Mouse (Mus musculus): ENCODE results near the gene Lrrc4b.

Gene Lrrc4b

GRCm38 (mm10) chr7:44443268-44444173 lies 14.7 kb downstream of the Lrrc4b start:
- Histone ChIP-seq H3K36me3 (ENCODE audit: control insufficient read depth, insufficient read depth, low read length, poor library complexity, severe bottlenecking) (no peaks in the 10 kb centered on the region), H3K27me3 (ENCODE audit: control insufficient read depth, insufficient read depth, low read length, poor library complexity, severe bottlenecking) (peaks cover 4% of the 10 kb centered on the region)
- no peak for DNase-seq (ENCODE audit: low read depth, low spot score)

DNA sequence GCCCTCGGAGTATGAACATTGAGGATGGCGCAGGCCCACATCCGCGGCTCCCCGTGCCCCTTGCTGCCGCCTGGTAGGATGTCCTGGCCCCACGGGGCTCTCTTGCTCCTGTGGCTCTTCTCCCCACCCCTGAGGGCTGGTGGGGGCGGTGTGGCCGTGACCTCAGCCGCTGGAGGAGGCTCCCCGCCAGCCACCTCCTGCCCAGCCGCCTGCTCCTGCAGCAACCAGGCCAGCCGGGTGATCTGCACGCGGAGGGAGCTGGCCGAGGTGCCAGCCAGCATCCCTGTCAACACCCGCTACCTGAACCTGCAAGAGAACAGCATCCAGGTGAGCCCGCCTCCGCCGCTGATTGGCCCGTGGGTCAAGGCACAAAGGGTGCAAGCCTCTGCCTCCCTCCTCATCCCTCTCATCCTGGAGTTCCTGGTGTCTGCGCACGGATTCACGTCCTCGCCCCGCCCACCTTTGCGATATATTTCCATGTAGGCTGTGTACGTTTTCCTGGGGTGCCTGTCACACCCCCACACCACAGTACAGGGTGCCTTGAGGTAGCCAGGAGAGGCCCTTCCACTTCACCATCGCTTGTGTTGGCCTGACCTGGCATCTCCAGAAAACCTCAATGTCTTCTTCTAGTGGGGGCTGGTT lies 16.2 kb downstream of the Lrrc4b start:
- Histone ChIP-seq H3K27me3 (ENCODE audit: control insufficient read depth, insufficient read depth, low read length, poor library complexity, severe bottlenecking) (peaks cover 4% of the 10 kb centered on the region), H3K36me3 (ENCODE audit: control insufficient read depth, insufficient read depth, low read length, poor library complexity, severe bottlenecking) (no peaks in the 10 kb centered on the region)
- DNase-seq (ENCODE audit: low read depth, low spot score) = no peak

DNA sequence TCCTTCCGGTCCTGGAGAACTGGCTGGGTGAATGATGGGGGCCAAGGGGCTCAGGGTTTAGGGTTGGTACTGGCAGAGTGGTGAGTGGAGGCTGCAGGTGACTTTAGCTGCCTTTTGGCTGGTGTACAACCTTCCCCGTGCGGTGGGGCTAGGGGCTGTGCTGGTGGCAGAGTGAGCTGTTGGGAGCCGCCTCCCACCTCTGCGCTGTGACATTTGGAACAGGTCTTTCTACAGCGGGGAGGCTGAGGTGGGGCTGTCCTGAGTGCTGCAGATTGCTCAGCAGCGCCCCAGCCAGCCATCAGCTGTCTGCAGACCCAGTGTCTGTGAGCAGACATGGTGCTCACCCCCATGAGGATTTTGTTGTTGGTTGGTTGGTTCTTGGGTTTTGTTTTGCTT lies 16.7 kb downstream of the Lrrc4b start:
- peaks cover 4% of the 10 kb centered on the region for H3K27me3 ChIP-seq (ENCODE audit: control insufficient read depth, insufficient read depth, low read length, poor library complexity, severe bottlenecking)
- H3K36me3 ChIP-seq (ENCODE audit: control insufficient read depth, insufficient read depth, low read length, poor library complexity, severe bottlenecking) = no peaks in the 10 kb centered on the region
- DNase-seq (ENCODE audit: low read depth, low spot score) = no peak

- no peaks in the 10 kb centered on the region for H3K36me3 ChIP-seq (ENCODE audit: control insufficient read depth, insufficient read depth, low read length, poor library complexity, severe bottlenecking)
Measured at GRCm38 (mm10) chr7:44446070-44446855, 17.4 kb downstream of the Lrrc4b start.

GRCm38 (mm10) chr7:44453256-44453655 lies 24.4 kb downstream of the Lrrc4b start:
- Histone ChIP-seq H3K27me3 (ENCODE audit: control insufficient read depth, insufficient read depth, low read length, poor library complexity, severe bottlenecking) (no peaks in the 10 kb centered on the region), H3K36me3 (ENCODE audit: control insufficient read depth, insufficient read depth, low read length, poor library complexity, severe bottlenecking) (no peaks in the 10 kb centered on the region)
- DNase-seq (ENCODE audit: low read depth, low spot score) = no peak

More at GRCm38 (mm10) chr7:44446070-44446855, 17.4 kb downstream of the Lrrc4b start:
- no peak for DNase-seq (ENCODE audit: low read depth, low spot score)
- H3K27me3 ChIP-seq (ENCODE audit: control insufficient read depth, insufficient read depth, low read length, poor library complexity, severe bottlenecking) = peaks cover 4% of the 10 kb centered on the region

- Histone ChIP-seq H3K27me3 (ENCODE audit: control insufficient read depth, insufficient read depth, low read length, poor library complexity, severe bottlenecking) (no peaks in the 10 kb centered on the region), H3K36me3 (ENCODE audit: control insufficient read depth, insufficient read depth, low read length, poor library complexity, severe bottlenecking) (no peaks in the 10 kb centered on the region)
- DNase-seq (ENCODE audit: low read depth, low spot score) = no peak
Measured at GRCm38 (mm10) chr7:44456302-44456701, 27.5 kb downstream of the Lrrc4b start.

DNA sequence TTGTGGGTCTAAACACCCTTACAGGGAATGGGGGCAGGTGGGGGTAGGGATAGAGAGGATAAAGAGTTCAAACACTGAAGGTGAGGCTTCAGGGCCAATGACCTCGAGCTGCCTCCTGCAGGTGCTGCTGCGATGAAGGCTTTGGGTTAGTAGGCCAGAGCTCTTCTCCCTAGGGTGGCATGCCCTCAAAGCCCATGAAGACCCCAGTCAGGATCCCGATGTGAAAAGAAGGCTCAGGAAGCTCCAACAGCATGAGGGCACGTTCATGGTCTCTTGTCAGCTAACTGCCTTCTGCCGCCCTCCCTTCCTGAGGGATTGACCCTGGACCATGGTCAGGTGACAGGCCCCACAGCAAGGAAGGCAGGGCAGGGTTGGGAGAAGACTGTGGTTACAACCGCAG lies 31.2 kb downstream of the Lrrc4b start:
- no peak for DNase-seq (ENCODE audit: low read depth, low spot score)
- Histone ChIP-seq H3K36me3 (ENCODE audit: control insufficient read depth, insufficient read depth, low read length, poor library complexity, severe bottlenecking) (no peaks in the 10 kb centered on the region), H3K27me3 (ENCODE audit: control insufficient read depth, insufficient read depth, low read length, poor library complexity, severe bottlenecking) (no peaks in the 10 kb centered on the region)

GRCm38 (mm10) chr7:44460767-44461502 lies 32.1 kb downstream of the Lrrc4b start:
- Histone ChIP-seq H3K36me3 (ENCODE audit: control insufficient read depth, insufficient read depth, low read length, poor library complexity, severe bottlenecking) (no peaks in the 10 kb centered on the region), H3K27me3 (ENCODE audit: control insufficient read depth, insufficient read depth, low read length, poor library complexity, severe bottlenecking) (no peaks in the 10 kb centered on the region)
- no peak for DNase-seq (ENCODE audit: low read depth, low spot score)

DNA sequence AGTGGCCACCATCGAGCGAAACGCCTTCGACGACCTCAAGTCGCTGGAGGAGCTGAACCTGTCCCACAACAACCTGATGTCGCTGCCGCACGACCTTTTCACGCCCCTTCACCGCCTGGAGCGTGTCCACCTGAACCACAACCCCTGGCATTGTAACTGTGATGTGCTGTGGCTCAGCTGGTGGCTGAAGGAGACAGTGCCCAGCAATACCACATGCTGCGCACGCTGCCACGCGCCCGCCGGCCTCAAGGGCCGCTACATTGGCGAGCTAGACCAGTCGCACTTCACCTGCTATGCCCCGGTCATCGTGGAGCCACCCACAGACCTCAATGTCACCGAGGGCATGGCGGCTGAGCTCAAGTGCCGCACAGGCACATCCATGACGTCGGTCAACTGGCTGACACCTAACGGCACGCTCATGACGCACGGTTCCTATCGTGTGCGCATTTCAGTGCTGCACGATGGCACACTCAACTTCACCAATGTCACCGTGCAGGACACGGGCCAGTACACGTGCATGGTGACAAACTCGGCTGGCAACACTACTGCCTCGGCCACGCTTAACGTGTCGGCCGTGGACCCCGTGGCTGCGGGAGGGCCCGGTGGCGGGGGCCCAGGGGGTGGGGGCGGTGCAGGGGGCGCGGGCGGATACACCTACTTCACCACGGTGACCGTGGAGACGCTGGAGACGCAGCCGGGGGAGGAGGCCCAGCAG lies 32.8 kb downstream of the Lrrc4b start:
- Histone ChIP-seq H3K27me3 (ENCODE audit: control insufficient read depth, insufficient read depth, low read length, poor library complexity, severe bottlenecking) (no peaks in the 10 kb centered on the region), H3K36me3 (ENCODE audit: control insufficient read depth, insufficient read depth, low read length, poor library complexity, severe bottlenecking) (no peaks in the 10 kb centered on the region)
- DNase-seq (ENCODE audit: low read depth, low spot score) = no peak

GRCm38 (mm10) chr7:44462218-44463055 lies 33.6 kb downstream of the Lrrc4b start:
- Histone ChIP-seq H3K36me3 (ENCODE audit: control insufficient read depth, insufficient read depth, low read length, poor library complexity, severe bottlenecking) (no peaks in the 10 kb centered on the region), H3K27me3 (ENCODE audit: control insufficient read depth, insufficient read depth, low read length, poor library complexity, severe bottlenecking) (no peaks in the 10 kb centered on the region)
- DNase-seq (ENCODE audit: low read depth, low spot score) = no peak

- H3K27me3 ChIP-seq (ENCODE audit: control insufficient read depth, insufficient read depth, low read length, poor library complexity, severe bottlenecking) = no peaks in the 10 kb centered on the region
Measured at GRCm38 (mm10) chr7:44463056-44463425, 34.2 kb downstream of the Lrrc4b start.

GRCm38 (mm10) chr7:44463556-44464225 lies 34.9 kb downstream of the Lrrc4b start:
- DNase-seq (ENCODE audit: low read depth, low spot score) = no peak
- Histone ChIP-seq H3K27me3 (ENCODE audit: control insufficient read depth, insufficient read depth, low read length, poor library complexity, severe bottlenecking) (no peaks in the 10 kb centered on the region), H3K36me3 (ENCODE audit: control insufficient read depth, insufficient read depth, low read length, poor library complexity, severe bottlenecking) (no peaks in the 10 kb centered on the region)

More at GRCm38 (mm10) chr7:44463056-44463425, 34.2 kb downstream of the Lrrc4b start:
- no peaks in the 10 kb centered on the region for H3K36me3 ChIP-seq (ENCODE audit: control insufficient read depth, insufficient read depth, low read length, poor library complexity, severe bottlenecking)
- no peak for DNase-seq (ENCODE audit: low read depth, low spot score)

- no peak for DNase-seq (ENCODE audit: low read depth, low spot score)
- Histone ChIP-seq H3K36me3 (ENCODE audit: control insufficient read depth, insufficient read depth, low read length, poor library complexity, severe bottlenecking) (no peaks in the 10 kb centered on the region), H3K27me3 (ENCODE audit: control insufficient read depth, insufficient read depth, low read length, poor library complexity, severe bottlenecking) (no peaks in the 10 kb centered on the region)
Measured at GRCm38 (mm10) chr7:44464511-44464910, 35.7 kb downstream of the Lrrc4b start.

Data from splenic B cell, adult 2 months (primary cell).